Mouse (Mus musculus): Measurements from ENCODE around the gene Unc5cl.

Unc5cl gene

GRCm38 (mm10) chr17:48454688-48455087, at the start of gene Unc5cl:
Gene Unc5cl (plus strand): TSS chr17:48454901.
- in situ Hi-C loops (cut with MboI, MseI) = no loop called here

- in situ Hi-C loops (cut with MboI, MseI) = loop anchor here (5.0 to 10.0 kb wide), 2 partner anchors 105 to 882 kb away; no protein-coding TSS in a partner anchor
These were observed 47.5 kb upstream of the Unc5cl start for GRCm38 (mm10) chr17:48407154-48407553.

DNA sequence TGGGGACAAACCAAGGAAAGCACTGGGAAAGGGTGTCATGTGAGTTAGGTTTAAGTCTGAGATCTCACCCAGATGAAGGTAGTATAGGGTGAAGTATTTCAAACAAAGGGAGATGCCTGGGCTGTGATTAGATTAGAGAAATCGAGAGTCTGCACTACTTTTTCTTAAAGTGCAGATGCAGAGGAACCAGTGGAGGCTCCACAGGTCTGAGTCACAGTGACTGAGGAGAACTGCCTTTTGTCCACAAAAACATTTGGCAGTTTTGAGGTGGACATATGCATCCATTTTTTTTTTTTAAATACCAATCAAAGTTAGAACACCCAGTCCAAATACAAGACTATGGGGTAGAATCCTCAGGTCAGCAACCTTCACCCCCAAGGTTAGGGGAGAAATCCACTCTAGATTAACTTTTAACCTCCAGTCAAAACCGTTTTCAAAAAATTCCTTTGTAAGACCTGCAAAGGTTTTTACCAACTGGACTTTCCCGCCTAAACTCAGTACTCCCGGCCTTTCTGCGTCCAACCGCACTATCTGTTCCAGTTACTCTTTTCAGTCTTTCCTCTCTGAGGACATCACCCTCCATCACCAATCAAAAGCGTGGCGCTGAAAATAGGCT, 46.7 kb upstream of the Unc5cl start:
- in situ Hi-C loops (cut with MboI, MseI) = loop anchor here (5.0 to 10.0 kb wide), 2 partner anchors 106 to 883 kb away; no protein-coding TSS in a partner anchor

DNA sequence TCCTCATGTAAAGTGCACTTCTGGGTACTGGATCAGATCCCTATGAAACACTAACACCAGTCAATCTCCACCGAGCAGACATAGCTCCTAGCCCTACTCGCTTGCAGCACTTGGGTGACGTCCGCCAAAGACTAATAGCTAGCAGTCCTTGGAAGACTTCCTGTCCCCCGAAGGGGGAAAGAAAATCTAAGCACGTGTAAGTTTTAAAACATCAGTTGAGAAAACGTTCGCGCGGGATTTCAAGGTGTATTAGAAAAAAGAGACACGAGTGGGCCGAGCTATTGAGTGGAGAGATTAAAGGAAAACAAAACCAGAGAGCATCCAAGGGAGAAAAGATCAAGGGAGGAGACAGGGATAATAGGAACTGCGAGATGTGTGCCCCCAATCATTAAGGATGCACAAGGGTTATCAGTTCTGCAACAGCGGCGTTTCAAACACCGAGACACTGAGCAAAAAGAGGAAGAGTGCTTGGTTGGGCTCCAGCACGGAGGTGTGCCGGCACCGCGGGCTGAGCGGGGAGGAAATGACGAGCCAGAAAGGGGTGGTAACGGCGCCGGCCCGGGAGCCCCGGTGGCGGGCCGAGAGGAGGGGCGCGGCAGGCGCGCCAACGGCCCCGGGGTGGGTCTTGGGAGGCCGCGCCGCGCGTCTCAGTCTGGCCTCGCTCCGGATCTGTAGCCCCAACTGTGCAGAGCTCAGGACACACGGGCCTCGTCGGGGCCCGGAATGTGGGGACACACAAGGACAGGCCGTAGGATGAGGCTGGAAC, 46.0 kb upstream of the Unc5cl start:
- in situ Hi-C loops (cut with MboI, MseI) = loop anchor here (5.0 to 10.0 kb wide), 2 partner anchors 106 to 884 kb away; no protein-coding TSS in a partner anchor

DNA sequence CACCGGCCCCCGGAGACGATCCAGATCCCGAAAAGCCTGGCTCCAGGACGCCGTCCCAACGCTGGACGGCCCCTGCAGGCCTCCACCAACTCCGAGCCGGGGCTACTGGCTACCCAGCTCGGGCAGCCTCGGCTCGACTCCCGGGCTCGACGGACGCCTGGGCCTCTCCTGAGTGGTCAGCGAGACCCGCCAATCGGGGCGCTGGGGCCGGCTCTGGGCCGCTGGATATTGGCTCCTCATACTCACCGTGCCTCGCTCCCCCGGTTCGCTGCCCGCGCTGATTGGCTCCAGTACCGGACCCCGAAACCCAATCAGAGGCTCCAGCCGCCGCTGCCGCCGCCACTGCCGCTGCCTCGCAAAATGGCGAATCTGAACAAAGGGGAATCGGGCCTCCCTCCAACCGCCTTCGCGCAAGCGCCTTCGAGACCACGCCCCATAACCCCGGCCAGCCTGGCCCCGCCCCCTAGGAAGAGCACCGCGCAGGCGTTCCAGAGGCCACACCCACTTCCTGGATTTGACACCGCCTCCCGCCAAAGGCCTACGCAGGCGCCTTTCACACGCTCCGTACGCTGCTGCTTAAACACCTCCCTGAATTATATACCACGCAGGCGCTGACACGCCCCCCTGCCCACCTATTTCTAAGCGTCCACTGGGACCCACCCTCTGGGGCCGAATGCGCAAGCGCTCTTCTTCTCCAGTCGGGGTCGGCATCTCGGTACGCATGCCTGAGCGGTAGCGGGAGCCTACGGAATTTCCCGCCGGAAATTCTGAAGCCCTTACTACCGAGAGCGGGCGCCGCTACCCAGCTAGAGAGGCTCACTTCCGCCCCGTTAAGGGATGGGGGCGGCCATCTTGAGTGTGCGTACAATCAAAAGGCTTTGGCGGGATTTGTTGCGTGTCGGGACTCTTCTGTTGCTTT, 45.1 kb upstream of the Unc5cl start, which contains the start of the genes Nfya and Oard1:
Gene Nfya, minus strand, starts transcription at position 527 of the 919 bp plus-strand sequence.
Gene Oard1, plus strand, starts transcription at position 635 of the 919 bp plus-strand sequence.
- in situ Hi-C loops (cut with MboI, MseI) = loop anchor here (5.0 to 10.0 kb wide), 2 partner anchors 107 to 885 kb away; no protein-coding TSS in a partner anchor

DNA sequence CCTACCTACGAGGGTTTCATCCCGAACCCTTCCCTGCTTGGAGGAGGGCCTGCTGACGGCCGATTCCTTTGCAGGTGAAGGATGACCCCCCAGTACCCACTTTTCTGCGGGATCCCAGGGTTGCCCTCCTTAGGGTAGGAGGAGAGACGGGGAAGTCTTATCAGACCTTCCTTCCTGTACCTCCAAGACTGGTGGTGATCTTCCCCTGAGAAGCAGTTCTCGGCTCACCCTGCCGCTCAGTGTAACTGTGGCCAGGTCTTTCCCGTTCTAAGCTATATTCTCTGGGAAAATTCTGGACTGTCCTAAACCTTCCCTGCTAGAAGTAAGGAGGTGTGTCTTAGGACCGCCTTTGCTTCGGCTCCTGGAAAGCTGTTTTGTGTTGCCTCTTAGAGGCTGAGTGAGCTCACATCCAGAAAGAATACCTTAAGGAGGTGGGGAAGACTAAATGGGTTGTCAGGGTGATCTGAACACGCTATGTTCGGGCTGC, 44.4 kb upstream of the Unc5cl start:
- in situ Hi-C loops (cut with MboI, MseI) = no loop called here

- in situ Hi-C loops (cut with MboI, MseI) = no loop called here
These were observed 43.5 kb upstream of the Unc5cl start for GRCm38 (mm10) chr17:48411241-48411640.

- in situ Hi-C loops (cut with MboI, MseI) = no loop called here
These were observed 38.7 kb upstream of the Unc5cl start for GRCm38 (mm10) chr17:48416011-48416410.

GRCm38 (mm10) chr17:48416425-48417195, 38.1 kb upstream of the Unc5cl start:
- in situ Hi-C loops (cut with MboI, MseI) = no loop called here

DNA sequence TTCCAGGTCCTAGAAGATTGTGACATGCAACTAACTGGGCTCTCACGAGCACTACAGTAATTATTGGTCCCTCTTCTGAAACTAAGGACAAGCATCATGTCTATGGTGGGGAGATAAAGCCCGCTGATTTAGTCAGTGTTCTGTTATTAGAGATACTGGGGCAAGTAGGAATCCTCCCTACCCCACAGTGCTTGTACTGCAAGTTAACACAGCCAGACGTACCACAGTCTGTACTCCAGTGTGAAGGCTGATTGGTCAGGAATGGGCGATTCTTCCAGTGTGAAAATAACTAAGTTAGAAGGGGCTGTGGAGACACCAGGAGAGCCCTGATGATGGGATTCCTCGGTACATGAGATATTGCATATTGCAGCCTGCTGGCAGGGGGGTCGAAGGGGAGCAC, 37.2 kb upstream of the Unc5cl start:
- in situ Hi-C loops (cut with MboI, MseI) = no loop called here

GRCm38 (mm10) chr17:48418174-48418573, 36.5 kb upstream of the Unc5cl start:
- in situ Hi-C loops (cut with MboI, MseI) = no loop called here

DNA sequence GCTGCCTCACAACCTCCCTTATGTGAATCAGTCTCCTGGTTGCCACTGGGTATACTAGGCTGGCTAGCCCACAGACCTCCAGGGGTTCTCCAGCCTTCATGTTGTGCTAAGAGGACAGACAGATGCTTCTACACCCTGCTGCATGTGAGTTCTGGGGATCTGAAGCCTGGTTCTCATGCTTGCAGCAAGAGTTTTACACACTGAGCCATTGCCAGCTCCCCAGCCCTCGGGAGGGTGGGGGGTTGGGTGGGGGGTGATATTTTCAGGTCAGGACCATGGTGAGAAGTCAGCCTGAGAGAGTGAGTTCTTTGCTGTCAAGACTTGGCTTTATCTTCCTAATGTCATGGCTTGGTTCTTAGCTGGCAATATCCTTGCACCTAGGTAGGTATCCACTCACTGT, 35.9 kb upstream of the Unc5cl start:
- in situ Hi-C loops (cut with MboI, MseI) = no loop called here

GRCm38 (mm10) chr17:48419571-48419970, 35.1 kb upstream of the Unc5cl start:
- in situ Hi-C loops (cut with MboI, MseI) = no loop called here

GRCm38 (mm10) chr17:48424237-48424636, 30.5 kb upstream of the Unc5cl start:
- in situ Hi-C loops (cut with MboI, MseI) = no loop called here

- in situ Hi-C loops (cut with MboI, MseI) = no loop called here
These were observed 28.7 kb upstream of the Unc5cl start for GRCm38 (mm10) chr17:48425823-48426612.

GRCm38 (mm10) chr17:48426991-48427750, 27.5 kb upstream of the Unc5cl start:
- in situ Hi-C loops (cut with MboI, MseI) = no loop called here

GRCm38 (mm10) chr17:48427852-48428530, 26.7 kb upstream of the Unc5cl start:
- in situ Hi-C loops (cut with MboI, MseI) = no loop called here

- in situ Hi-C loops (cut with MboI, MseI) = no loop called here
These were observed 24.3 kb upstream of the Unc5cl start for GRCm38 (mm10) chr17:48430394-48430793.

Measured in T-helper 17 cell (primary cell).